Mouse (Mus musculus) spleen, embryonic (tissue): ENCODE measurements around the gene Gdnf.

ENCODE experiments used
- CTCF ChIA-PET: fragments of 350-600 bp; sonication (Branson Sonifier 250); formaldehyde crosslinking; loops from one replicate; lab custom pipeline; 2022; lab: Charles Lee

Gdnf gene

GRCm38 (mm10) chr15:7810556-7811252, at the start of gene Gdnf:
Gene Gdnf (plus strand): TSS chr15:7810846.
- CTCF ChIA-PET: no interaction called here

- CTCF ChIA-PET: no interaction called here
Observed at GRCm38 (mm10) chr15:7767166-7767565, 43.5 kb upstream of the Gdnf start.

- CTCF ChIA-PET: no interaction called here
Observed at GRCm38 (mm10) chr15:7772983-7773382, 37.7 kb upstream of the Gdnf start.

DNA sequence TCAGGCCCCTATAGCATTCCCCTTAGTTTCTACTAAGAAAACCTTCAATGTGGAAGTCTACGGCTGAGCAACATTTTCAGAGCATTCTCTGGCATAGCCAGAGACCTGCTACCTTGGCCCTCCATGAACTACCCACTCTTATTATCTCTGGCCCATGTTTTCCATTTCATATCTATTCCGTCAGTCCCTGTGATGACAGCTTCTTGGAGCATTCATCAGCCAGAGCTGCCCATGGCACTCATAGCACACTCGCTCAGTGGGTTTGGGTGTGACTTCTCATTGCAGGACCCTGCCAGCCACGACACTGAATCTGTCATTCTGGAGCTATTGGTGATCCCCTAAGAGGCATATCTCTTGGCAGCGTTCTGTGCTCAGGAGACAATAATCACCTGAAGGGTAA, 29.1 kb upstream of the Gdnf start:
- CTCF ChIA-PET: no interaction called here

GRCm38 (mm10) chr15:7809841-7810391, 730 bp upstream of the Gdnf start:
- CTCF ChIA-PET: no interaction called here

DNA sequence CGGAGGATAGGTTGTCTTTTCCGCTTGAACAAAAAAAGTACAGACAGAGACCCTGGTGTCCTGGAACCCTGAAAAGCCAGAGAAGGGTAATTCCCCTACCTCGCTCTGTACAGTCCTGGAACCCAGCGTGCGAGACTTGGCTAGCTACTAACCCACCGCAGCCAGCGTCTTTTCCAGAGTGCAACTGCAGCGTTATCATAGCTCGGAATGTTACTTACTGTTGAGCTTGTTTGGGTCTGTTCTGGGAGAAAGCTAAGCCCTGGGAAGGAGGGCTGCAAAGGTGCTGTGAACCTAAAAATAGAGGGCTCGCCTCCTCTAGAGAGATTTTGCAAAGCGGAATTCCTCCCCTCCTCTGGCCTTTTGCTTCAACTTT, 593 bp downstream of the Gdnf start:
- CTCF ChIA-PET: no interaction called here

DNA sequence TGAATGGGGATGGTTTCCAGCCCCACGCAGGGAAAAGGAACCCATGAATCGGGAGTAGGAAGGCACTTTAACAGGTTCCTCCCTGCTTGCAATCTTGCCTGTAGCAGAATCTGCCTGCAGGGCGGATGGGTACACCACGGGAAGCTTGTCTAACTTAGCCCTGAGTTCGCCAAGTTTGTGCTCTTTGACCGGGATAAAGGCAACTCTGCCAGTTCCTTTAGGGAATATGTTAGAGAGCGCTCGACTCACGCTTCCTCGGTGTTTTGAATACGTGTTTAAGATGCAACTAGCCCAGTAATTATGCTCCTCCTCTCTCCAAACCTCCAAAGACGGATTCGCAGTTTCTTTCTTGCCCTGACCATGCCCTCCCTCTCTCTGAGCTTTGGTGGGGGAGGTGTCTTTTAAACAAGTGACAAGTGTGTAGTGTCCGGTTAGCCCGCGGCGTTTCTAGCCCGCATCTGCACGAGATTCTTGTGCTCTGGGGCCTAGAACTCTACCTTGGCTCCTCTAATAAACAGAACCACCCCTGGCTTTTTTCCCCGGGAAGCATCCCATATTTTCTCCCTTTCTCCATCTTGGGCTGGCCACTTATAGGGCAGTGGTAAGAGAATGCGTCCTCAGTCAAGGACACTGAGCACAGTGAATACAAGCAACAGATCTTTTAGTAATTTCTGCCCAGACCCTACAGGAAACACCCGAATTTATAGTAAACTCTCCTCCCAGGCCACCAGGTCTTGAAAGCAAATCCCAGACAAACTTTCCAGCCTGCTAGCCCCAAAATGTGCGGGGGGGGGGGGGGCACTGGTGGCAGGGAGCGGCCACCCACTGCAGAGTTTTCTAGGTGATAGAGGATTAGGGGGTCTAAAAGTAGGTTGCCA, 1.4 kb downstream of the Gdnf start:
- CTCF ChIA-PET: no interaction called here

DNA sequence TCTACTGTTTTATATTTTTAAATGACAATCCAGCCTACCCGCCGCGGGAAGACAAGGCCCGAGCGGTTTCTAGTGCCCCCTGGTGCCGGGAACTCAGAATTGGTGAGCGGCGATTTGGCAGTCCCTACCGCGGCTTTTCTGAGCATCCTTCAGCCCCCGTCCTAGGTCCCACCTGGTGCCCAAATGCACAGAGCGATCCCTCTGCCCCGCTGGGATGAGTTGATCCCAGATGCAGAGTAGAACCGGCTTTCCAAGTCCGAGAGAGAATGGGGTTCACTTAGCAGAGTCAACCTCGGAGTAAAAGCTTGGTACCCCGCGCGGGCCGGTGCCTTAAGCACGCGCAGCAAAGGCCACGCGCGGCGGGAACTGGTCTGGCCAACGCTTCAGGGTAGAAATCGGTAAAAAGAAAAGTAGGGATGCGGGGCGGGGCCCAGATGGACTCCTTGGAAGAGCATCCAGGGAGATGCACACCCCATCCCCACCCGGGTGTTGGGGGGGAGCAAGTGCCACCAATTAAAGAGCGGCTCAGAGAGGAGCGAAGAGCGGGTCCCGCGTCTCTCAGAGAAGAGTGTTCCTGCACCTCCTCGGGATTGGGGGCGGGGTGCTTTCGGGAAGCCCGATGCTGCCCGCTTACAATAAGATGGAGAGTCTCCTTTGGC, 2.4 kb downstream of the Gdnf start:
- CTCF ChIA-PET: no interaction called here

DNA sequence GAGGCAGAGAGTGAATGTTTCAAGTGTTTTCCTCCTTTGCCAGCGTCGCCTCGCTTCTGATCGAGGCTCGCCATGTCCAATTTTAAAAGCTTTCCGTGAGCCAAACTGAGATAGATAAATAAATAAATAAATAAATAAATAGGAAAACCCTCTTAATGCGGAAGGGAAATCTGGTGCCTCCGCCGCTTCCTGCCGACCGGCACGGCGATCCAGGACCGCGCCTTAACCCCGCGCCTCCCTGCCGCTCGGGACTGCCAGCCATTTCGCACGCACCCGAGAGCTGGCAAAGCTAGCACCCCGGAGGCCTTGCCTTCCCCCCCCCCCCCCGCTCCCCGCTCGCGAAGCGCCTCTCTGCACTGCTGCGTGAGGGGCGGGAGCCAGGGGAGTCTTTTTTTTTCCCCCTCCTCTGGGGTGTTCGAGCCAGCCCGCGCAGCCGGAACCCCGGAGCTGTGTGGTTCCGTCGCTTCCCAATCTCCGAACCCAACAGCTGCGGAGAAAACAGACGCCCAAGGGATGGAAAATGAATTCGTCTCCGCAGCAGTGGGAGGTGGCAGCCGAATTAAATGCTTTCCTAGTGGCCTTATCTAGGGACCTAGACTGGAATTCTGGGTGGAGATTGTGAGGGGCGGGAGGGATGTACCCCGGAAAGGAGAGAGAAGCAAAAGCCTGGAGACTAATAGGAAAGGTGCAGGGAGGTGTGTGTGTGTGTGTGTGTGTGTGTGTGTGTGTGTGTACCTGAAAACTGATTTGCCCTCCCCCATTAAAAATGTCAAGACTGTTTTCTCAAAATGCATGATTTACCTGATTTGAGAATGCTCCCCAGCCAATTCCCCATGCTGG, 3.1 kb downstream of the Gdnf start:
- CTCF ChIA-PET: no interaction called here

GRCm38 (mm10) chr15:7814371-7814680, 3.7 kb downstream of the Gdnf start:
- CTCF ChIA-PET: no interaction called here

DNA sequence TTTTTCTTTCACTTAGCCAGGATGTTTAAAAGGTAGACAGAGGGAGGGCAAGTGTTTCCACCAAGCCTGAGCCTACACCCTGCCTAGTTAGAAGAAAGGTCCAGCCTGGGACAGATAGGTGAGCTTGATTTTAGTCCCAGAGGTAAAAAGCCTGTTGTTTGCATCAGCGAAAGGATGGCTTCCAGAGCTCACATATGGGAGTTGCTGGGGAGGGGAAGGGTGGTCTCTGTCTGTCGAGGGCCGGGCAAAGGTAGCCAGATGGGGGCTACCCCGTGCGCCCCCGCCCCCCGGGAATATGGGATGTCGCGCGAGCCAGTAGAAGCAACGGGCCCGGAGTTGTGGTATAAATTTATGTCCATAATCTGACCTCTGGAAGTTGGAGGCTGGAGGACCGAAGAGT, 4.3 kb downstream of the Gdnf start:
- CTCF ChIA-PET: no interaction called here

DNA sequence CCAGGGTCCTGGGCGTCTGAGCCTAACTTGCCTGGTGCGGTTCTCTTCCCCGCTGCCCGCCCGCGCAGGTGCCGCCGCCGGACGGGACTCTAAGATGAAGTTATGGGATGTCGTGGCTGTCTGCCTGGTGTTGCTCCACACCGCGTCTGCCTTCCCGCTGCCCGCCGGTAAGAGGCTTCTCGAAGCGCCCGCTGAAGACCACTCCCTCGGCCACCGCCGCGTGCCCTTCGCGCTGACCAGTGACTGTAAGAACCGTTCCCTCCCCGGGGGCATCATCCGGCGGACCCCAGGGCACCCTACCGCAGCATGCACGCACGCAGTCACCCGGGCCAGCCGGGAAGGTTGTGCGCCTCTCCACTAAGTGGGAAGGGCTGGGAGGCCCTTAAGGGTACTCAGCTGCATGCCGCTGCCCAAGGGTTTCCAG, 4.9 kb downstream of the Gdnf start:
- CTCF ChIA-PET: no interaction called here

GRCm38 (mm10) chr15:7823886-7824285, 13.2 kb downstream of the Gdnf start:
- CTCF ChIA-PET: no interaction called here

GRCm38 (mm10) chr15:7825530-7825929, 14.9 kb downstream of the Gdnf start:
- CTCF ChIA-PET: no interaction called here

- CTCF ChIA-PET: no interaction called here
Observed at GRCm38 (mm10) chr15:7835404-7835803, 24.8 kb downstream of the Gdnf start.

GRCm38 (mm10) chr15:7838060-7838920, 27.6 kb downstream of the Gdnf start:
- CTCF ChIA-PET: no interaction called here

DNA sequence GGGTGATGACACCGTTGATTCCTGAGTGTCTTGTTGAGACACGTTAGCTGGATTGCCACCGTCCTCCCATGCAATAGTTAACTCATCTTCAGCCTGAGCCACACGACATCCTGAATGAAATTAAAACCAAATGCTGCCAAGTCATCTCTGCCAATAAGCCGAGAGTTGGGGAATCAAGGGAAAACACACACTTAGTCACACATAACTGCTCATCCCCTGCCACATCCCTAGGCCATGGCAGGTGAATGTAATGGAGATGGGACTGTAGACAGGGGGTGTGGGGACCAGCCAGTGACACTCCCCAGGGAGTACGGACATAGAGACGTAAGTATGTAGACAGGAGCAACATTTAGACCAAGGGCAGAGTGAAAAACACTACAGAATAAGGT, 28.3 kb downstream of the Gdnf start:
- CTCF ChIA-PET: no interaction called here

DNA sequence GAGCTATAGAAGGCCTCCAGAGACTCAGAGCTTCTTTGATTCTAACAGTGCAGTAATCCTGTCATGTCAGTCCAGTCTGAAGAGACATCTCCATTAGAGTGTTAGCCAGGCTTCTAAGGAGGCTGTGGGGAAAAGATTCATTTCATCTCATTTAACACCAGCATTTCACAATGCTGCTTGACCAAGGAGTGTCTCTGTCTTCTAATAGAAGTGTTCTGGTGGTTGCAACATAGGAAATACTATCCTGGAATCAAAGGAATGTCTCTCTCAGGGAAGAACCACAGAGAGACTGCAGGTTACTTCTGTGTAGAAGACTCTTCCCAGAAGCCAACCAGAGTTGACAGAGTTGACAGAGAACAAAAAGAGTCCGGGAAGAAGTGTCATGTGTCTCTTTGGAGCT, 31.0 kb downstream of the Gdnf start:
- CTCF ChIA-PET: no interaction called here

GRCm38 (mm10) chr15:7842398-7842797, 31.8 kb downstream of the Gdnf start:
- CTCF ChIA-PET: no interaction called here

DNA sequence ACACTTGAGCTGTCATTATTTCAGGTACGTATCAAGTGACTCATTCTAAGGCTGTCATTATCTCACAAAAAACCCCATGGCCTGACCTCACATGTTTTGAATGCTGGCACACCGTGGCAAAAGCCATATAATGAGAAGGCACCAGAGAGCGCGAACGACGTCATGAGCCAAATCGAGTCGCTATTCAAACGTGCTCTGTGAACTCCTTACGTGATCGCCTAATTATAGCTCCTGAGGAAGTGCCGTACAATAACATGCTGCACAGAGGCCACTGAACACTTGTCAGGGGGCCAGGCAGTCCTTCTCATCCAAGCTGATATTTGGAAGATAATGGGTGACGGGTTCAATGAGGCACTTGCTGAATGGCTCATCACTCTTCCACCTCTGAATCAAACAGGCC, 46.8 kb downstream of the Gdnf start:
- CTCF ChIA-PET: no interaction called here

GRCm38 (mm10) chr15:7858841-7859240, 48.2 kb downstream of the Gdnf start:
- CTCF ChIA-PET: no interaction called here
